Mouse (Mus musculus): ENCODE data around the gene Pik3cg.
A peak's percentile ranks its signal among the peaks of the same experiment; 100 is the strongest.

Pik3cg gene

DNA sequence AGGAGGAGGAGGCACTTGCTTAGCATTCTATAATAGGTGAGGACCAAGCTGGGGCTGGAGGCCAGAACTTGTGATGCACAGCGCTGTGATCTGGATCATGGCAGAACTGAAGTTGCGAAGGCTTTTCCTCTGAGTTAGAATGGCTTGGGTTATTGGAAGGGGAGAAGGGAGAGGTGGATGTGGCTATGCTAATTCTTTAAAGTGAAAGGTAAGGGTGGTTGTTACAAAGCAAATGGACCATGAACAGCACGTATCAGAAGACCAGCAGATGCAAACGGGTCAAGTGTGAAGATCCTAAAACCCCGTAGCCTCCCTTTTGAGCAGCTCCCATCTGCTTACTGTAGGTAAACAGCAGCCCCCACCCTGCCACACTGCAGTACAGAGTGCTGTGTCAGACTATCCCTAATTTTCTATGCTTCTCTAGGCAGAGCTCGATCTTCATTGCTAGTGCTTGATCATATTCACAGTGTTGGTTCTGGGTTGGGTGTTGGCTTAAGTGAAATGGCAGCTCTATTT lies 7.3 kb downstream of the Pik3cg start:
- no peak for DNase-seq (ENCODE audit: low read depth, low spot score)

- DNase-seq (ENCODE audit: low read depth, low spot score), result no peak
Observed at GRCm38 (mm10) chr12:32200387-32201069, 7.9 kb downstream of the Pik3cg start.

GRCm38 (mm10) chr12:32199422-32199821 lies 9.0 kb downstream of the Pik3cg start:
- no peak for DNase-seq (ENCODE audit: low read depth, low spot score)

DNA sequence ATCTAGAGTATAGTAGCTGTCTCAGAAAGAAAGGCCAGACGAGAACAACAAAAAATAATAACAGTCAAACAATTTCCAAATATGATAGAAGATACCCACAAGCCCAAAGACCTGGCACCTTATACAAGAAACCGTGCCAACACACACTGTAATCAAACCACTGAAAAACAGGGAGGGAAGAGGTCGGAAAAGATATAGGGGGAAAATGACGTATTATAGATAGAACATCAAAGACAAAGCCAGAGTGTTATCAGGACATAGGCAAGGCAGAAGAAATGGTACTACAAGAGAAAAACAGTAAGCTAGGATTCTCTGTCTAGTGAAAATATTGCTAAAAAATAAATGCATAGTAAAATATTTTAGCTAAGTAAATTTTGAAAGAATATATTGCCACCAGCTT lies 10.4 kb downstream of the Pik3cg start:
- no peak for DNase-seq (ENCODE audit: low read depth, low spot score)

GRCm38 (mm10) chr12:32195000-32195399 lies 13.5 kb downstream of the Pik3cg start:
- DNase-seq (ENCODE audit: low read depth, low spot score), result no peak

GRCm38 (mm10) chr12:32194358-32194757 lies 14.1 kb downstream of the Pik3cg start:
- DNase-seq (ENCODE audit: low read depth, low spot score), result no peak

- peak; percentile 11 for DNase-seq (ENCODE audit: low read depth, low spot score)
Observed at GRCm38 (mm10) chr12:32190927-32191326, 17.5 kb downstream of the Pik3cg start.

DNA sequence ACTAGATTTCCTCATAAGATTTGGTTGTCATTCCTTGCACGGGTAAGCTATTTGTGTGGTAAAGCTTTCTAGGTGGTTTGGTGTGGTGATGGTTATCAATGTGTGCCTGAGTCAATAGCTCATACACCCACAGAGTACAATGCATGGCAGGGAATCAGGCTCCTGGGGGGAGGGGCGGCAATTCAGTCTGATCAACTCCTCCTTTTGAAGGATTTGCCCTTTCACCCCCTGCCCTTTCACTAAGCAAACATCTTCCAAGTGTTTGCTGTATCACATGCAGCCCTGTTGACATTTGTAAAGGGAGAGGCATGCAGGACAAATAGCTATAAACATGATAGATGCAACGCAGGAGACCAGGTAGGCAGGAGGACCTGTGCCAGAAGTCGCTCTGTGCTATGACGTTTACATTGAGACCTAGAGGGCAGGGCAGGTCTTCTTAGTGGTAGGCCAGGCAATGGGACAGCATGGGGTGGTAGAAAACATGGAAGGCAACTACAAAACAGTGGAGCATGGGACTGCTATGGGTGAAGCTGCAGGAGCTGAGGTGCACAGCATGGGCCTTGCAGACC lies 20.7 kb downstream of the Pik3cg start:
- DNase-seq (ENCODE audit: low read depth, low spot score), result no peak

DNA sequence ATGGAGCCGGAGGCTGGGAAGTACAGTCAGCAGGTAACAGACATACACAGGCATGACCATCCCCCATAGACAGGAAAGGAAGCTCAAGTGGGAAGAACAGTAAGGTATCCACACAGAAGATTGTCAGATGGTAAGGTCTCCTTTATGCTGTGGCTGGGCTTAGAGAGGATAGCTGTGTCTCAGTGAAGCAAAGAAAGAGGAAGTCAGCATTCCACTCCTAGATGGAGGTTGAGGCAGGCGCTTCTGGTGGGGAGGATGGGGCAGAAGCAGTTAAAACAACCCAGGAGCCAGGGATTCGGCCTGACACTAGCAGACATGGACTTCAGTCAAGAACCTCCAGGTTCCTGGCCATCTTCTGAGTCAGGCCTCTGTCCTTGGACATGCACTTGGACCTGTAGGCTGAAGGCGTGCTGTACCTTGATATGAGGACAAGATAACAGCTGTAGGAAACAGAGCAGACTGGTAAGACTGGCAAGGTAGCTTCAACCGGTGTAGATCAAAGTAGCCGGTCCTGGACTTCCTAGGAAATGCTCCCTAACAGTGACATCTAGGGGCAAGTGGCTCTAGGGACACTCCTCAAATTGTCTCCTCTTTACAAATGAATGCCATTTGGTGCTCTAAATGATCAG lies 21.7 kb downstream of the Pik3cg start:
- no peak for DNase-seq (ENCODE audit: low read depth, low spot score)

DNA sequence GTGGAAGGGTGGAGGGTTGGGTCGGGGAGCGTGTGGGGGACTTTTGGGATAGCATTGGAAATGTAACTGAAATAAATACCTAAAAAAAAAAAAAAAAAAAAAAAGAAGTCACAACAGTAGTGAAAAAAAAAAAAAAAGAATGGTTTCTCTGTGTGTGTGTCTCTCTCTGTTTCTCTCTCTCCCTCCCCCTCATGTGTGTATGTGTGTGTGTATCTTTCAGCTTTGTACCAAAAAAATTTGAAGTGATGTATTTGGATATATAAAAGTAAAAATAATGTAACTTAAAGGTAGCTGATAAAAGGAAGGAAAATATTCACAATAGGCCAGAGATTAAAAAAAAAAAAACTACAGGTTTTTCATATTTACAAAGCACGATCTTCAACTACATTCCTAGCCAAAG lies 23.6 kb downstream of the Pik3cg start:
- DNase-seq (ENCODE audit: low read depth, low spot score), result no peak

- no peak for DNase-seq (ENCODE audit: low read depth, low spot score)
Observed at GRCm38 (mm10) chr12:32183584-32183983, 24.9 kb downstream of the Pik3cg start.

GRCm38 (mm10) chr12:32182632-32183419 lies 25.6 kb downstream of the Pik3cg start:
- no peak for DNase-seq (ENCODE audit: low read depth, low spot score)

- no peak for DNase-seq (ENCODE audit: low read depth, low spot score)
Observed at GRCm38 (mm10) chr12:32181885-32182284, 26.6 kb downstream of the Pik3cg start.

DNA sequence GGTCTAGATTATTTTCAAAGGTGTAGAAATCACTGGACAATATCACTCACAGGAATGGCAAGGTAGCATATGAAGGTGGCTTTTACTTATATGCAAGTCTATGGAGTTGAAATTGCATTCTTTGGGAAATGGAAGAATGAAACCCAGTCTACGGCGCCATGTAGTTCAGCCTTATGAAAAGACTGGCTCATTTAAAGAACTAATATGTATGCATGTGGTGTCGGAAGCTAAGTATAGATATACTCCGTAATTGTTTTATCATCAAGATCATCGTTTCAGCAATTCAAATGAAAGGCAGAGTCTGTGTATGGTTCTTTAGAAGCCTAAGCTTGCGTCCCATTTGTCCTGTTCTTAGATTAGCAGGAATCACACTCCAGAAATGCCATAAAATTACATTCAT lies 34.0 kb downstream of the Pik3cg start:
- DNase-seq (ENCODE audit: low read depth, low spot score), result no peak

GRCm38 (mm10) chr12:32172826-32173225 lies 35.6 kb downstream of the Pik3cg start:
- DNase-seq (ENCODE audit: low read depth, low spot score), result no peak

DNA sequence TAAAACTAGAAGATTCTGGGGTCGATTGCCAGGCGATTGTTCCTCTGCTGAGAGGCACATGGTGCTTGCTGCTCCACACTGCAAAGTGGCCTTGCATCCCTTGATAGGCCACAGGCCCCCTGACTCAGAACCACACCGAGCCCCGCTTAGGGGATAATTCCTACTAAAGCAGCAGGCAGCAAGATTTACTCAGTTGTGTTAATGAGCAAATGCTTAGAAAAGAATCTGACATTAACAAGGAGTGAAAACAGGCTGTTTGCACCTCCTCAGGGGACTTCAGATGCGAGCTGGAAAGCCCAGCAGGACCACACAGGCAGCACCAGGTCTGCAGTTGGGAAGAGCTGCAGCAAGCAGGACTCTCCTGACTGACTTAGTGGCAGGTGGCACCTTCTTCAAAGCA lies 39.3 kb downstream of the Pik3cg start:
- DNase-seq (ENCODE audit: low read depth, low spot score), result no peak

DNA sequence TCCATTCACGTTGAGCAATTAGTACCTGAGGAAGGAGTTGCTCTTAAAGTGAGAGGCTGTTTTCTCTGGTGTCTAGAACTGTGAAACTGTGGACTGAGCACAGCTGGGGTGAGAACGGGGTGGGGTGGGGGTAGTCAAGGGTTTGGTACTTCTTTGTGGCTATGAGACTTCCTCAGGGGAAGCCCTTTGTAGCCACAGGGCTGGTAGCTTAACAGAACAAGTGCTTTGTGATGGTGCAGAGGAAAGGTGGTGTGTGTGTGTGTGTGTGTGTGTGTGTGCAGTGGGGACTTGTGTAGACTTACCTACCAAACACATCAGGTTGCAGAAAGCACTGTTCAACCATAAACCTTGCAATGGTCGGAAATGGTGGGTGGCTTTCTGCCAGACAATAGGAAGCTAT lies 39.7 kb downstream of the Pik3cg start:
- DNase-seq (ENCODE audit: low read depth, low spot score), result no peak

- no peak for DNase-seq (ENCODE audit: low read depth, low spot score)
Observed at GRCm38 (mm10) chr12:32163706-32164105, 44.8 kb downstream of the Pik3cg start.

GRCm38 (mm10) chr12:32158757-32159156 lies 49.7 kb downstream of the Pik3cg start:
- DNase-seq (ENCODE audit: low read depth, low spot score), result no peak

GRCm38 (mm10) chr12:32146606-32147005 lies 61.9 kb downstream of the Pik3cg start:
- DNase-seq (ENCODE audit: low read depth, low spot score), result no peak

- no peak for DNase-seq (ENCODE audit: low read depth, low spot score)
Observed at GRCm38 (mm10) chr12:32145651-32146050, 62.8 kb downstream of the Pik3cg start.

- DNase-seq (ENCODE audit: low read depth, low spot score), result peak; percentile 87
Observed at GRCm38 (mm10) chr12:32144513-32144912, 63.9 kb downstream of the Pik3cg start.

Data from 3T3-L1 (cell line).